Mouse (Mus musculus) A20 (cell line): ENCODE results near the gene Tmprss7.

Source experiments
- DNase-seq: peaks from one replicate; pipeline ENCODE4 v3.0.0-alpha.2; 2011; ENCODE audit warnings: low read depth, low spot score

Gene Tmprss7

DNA sequence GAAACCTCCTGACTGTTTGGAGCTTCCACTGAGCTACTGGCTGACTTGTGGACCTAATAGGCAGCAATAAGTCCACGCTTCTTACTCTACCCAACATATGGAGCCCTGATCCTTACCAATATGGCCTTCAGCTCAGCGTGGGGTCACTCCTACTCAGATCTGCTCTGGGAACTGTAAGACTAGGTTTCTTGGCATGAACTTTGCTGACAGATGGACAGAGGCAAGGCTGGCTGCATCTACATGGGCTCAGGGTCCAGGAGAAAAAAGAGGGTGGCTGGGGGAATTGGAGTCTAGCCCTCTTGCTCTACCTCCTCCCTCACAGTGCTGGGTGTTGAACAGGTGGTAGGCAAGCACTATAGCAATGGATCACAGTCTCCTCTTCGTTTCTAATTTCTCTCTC is 6.6 kb downstream of the Tmprss7 start:
- no peak for DNase-seq

DNA sequence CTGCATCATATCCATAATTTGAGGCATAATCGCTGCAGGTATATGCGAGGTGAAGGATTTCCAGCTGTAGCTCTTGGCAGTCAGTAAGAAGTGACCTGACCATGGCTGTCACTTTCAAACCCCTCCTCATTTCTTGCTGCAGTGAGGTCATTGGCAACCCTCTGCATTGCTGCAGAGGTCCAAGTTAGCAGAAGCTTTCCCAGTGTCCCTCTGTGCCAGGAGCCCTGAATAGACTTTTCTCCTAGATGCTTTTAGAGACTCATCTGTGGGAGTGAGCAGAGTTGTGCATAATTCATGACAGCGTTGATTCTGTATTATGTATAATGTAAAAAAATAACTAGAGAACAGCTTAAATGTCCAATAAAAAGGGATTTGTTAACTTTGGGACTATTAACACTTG is 8.2 kb downstream of the Tmprss7 start:
- DNase-seq: no peak

DNA sequence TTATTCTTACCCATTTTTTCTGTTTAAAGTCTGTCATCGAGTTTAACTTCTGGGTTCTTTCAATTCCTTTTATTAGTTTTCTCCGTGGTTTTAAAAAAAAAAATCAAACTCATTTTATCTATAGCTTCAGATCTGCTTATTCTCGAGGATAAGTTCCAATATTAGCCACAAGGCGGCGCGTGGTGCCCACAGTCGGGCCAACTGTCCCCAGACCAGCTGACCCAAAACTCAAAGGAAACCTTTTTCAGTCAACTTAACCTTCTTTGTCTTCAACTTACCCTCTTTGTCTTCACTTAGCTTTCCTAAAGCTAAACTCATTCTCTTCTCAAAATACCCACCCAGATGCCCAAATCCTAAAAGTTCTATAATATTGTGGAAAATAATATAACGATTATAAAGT is 8.6 kb downstream of the Tmprss7 start:
- peak; percentile 64 for DNase-seq

DNA sequence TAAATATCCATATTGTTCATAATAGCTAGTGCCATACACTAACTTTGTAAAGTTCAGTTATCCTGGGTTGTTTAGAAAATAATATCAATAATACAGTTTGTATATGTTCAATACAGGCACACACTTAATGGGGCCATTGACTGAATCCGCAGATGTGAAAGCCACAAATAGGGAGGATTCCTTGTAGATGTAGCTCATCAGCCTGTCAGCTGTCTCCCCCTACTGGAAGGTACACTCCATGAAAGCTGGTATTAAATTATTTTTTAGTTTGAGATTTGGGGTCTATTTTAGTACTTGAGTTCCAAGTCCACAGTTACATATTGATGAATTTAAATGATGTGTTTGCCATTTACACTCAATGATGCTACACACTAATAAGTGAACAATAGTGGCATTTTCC is 17.0 kb downstream of the Tmprss7 start:
- peak; percentile 56 for DNase-seq

DNA sequence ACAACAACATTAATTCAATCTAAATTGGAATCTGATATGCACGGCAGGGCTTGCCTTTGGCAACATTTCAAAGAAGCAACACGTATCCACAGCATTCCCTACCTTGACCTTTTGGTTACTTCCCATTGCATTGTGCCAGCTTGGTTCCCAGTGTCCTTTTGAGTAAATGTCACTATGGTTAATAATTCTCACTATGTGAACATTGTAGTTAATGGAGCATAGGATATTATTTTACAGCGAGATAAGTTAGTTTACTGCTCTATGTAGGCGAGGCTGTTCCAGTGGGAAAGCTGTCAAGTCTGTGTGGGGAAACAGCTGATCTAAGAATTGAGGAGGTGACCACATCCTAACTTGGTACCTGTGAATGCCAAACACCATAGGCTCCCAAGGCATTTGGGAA is 23.5 kb downstream of the Tmprss7 start:
- no peak for DNase-seq

DNA sequence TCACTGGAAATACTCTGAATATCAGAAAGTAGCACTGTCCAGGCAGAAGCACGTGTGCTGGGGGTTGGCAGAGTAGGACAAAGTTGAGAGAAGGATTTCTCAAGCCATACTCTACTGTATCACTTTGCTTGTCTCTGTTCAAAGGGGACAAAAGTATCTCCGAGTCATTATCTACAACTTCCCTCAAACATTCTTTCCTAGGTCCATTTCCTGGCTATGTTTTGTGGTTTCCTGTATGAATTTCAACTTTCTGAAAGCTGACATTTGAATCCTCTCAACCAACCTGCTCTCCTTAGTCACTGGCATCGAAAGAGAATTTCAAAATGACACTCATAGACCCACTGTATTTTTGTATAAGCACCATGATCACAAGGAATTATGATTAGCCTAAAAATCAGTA is 25.3 kb downstream of the Tmprss7 start:
- no peak for DNase-seq

DNA sequence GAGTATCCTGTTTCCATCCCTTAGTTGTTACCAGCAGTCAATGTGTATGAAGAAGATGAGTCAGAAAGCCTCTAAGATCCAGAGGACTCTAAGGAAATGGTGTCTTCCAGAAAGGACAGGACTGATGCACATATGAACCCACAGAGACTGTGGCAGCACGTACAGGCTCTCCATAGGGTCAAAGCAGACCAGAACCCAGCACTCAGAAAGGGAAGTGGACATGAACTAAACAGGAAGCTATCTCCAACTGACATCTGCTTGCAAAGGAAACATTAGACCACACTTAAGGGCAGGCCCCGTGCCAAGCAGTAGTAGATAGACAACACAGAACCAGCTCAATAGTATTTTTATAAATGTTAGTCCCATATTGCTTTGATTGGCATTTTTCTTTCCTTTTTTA is 27.3 kb downstream of the Tmprss7 start:
- peak; percentile 31 for DNase-seq

DNA sequence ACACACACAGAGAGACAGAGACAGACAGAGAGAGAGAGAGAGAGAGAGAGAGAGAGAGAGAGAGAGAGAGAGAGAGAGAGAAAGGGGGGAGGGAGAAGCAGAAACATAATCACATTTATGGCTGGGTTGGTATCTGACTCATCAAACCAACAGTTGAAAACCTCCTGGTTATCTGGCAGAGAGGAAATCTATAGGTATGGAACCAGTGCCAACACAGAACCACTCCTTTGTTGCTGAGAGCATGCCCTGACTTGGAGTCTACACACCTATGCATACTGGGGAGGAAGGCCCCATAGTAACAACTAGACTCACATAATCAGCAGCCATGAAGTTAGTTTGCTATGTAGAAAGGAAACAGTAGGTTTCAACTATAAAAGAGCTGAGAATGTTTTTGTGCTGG is 31.1 kb downstream of the Tmprss7 start:
- DNase-seq: no peak

DNA sequence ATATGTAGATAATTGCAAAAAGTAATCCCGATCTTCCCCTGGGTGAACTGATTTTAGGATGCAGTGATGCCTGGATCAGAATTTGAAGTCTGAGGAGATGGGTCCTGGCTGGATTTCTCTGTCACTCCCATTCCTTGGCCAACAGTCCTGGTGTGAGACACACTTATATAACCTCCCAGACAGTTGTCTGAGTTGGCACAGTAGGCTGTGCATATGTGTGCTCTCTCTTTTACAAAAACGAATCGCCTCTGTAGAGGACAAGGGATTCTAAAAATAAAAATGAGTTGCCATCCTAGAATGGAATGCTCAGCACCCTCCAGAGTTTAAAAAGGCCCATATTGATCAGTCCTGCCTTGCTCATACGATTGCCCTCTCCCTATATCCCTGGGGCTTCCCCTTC is 33.9 kb downstream of the Tmprss7 start:
- DNase-seq: no peak

DNA sequence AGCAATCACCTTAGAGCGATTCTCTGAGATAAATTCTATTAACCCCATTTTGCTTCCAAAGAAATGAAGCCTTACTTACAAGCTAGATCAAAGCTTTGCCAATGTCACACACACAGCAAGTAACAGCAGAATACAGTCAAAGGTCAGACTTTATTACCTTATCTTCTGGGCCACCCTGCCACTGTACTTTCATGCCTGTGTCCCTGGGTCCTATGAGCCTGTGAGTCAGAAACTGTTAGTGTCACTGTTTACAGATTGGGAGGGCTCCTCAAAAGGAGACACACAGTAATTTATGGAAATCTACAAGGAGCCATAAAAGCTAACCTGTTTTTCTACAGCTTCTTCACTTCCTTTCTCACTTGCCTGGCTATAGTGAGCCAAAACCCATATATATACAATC is 35.2 kb downstream of the Tmprss7 start:
- no peak for DNase-seq

DNA sequence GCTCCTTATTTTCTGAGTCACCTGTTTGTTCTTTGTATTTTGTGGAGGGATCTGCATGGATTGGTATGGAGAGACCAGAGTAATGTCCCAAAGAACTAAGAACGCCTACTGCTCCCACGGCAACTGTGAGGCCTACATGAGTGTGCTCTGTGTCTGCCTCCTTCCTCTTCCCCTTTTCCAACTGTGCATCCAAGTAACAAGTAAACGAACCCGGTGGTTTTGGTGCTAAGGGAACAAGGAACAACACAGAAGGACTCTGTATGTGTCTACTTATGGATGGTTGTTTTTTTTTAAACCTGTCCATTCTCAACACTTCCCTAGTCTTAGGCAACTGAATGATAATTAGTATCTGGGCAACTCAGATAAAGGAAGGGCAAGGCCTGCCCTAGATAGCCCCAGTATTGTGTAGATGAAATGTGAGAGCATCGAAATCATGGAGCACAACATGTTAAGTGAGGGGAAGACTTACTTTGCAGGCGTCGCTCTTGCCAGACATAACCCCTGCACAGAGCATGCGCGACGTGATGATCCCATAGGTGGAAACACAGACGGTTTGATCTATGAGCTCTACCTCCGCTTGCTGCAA is 35.8 kb downstream of the Tmprss7 start:
- DNase-seq: no peak

DNA sequence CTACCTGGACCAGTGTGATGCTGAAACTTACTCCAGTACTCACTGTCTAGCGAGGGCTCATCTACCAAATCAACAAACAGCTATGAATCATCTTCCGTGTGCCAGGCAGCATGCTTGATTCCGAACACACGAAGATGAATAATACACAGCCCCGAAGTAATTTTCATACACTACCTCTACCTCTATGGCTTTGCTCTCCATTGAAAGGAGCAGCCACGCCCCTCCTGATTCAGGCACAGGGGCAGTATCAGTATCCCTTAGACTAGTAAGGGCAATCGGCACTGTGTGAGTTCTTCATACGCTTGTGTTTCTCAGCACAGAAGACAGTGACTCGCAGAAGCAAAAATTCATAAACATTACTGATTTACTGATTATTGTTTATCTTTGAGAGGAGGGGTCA is 39.0 kb downstream of the Tmprss7 start:
- no peak for DNase-seq

DNA sequence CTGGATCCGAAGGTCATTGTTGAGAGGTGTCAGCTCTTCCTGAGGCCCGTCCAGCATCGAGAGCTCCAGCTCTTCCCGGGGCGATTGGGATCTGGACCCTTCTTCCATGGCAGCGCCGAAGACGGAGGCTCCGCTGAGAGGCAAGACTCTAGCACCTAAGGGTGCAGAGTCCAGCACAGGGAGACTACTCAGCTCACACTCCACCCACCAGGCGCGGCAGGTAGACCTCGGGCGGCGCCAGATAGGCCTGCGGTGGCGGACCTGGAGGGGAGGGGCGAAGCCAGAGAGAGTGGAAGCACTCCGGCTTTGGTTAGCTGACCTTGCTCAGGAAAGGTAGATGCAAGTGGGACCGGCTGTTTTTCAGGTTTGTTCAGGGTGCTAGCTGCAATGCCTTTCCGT is 39.5 kb downstream of the Tmprss7 start, which contains the start of gene BC016579:
Gene BC016579 (minus strand): TSS at position 135 of the 399 bp plus-strand sequence.
- no peak for DNase-seq

DNA sequence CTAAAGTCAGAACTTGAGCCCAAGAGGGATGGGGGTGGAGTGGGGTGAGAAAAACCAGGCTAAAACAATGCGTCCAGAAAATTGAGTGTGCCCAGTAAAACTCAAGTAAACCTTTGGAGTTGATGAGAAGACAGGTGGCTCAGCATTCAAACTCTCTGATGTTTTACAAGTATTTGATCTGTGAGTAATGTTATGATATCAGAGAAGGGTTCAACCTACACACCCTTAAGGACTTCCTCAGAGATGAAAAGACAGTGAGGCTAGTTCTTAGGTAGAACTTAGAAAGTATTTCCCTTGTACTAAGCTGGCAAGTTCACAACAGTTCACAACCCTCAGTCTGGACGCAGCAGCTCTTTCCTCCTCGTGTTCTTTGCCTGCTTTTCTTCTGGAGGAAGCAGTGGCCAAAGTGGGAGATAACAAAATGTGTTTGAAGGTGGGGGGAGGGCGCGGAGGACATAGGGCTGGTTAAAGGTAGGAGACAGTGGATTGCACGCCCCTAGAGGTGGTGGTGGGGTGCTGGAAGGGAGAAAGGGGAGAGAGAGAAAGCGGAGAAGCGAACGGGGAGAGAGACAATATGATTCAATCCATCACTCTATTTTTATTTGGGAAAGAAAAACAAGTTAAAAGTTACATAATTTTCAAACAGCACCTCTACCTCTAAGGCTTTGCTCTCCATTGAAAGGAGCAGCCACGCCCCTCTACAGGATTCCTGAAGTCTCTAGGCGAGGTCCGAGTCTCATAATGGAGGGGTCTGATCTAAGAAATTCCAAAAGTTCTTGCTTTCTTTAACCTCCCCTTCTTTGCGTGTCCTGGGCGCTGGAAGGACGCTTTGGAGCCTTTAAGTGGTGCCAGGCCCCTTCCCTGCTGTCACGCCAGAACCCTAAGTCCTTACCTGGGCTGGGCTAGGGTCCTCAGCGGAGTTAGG is 40.2 kb downstream of the Tmprss7 start:
- DNase-seq: no peak

DNA sequence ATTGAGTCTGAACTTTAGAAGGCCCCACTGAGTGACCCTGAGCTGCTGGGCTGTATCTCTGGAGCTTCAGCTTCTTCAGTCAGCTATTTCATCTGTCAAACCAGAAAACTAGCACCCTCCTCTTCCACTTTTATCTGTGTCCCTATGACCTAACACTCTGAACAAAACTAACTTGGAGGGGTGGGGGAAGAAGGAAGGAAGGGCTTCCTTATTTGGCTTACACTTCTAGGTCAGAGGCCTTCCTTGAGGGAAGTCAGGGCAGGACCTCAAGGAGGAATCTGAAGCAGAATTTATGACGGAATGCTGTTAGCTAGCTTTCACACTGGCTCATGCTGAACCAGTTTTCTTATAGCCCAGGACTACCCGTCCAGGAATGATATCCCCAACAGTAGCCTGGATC is 42.0 kb downstream of the Tmprss7 start:
- no peak for DNase-seq

DNA sequence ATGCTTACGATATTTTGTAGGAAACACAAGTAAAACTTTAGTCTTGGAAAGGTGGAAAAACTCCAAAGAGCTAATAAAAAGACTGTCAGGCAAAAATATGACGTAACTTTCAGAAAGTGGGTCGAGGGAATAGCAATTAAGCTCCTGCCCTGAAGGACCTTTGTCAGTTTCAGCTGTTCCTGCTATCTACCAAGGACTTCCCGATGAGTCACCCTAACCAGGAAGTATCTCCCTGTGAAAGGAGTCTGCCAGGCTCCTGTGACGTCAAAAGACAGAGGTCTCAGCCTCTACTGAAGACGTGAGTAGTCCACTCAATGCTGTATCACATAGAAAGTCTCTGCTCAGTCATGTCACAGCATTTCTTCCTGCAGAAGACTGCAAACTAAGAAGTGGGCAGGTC is 49.1 kb downstream of the Tmprss7 start:
- no peak for DNase-seq

DNA sequence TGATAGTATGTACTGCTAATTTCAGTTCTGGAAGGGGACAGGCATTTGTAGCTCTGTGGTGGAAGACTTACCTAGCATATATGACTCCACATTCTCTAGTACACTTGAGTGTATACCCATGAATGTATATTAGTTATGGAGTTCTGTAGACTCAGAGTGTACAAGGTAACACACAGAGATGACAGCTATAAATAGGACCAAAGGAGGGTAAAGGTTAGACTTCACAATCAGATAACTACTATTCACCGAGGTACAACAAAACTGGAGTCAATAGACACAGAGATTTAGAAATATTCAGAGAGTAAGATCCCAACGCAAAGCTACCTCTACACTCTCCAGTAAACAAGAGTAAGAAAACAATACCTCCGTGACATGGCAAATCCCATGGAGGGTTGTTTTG is 49.5 kb downstream of the Tmprss7 start:
- DNase-seq: no peak

DNA sequence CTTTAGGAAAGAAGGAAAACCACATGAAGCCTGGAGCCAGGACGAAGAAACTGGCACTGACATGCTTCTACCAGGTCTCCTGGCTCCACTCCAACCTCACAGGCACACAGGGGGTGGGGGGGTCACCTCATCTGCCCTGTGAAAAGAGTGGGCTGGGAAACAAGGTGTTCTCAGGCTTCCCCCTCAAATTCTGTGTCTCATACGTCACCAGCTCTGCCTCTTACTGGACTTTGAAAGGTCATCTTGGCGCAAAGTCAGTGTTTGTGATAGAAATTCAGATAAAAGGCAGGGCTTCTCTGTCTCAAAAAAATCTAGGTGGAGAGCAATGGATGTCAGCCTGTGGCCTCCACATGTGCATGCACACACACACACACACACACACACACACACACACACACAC is 52.2 kb downstream of the Tmprss7 start:
- DNase-seq: no peak

DNA sequence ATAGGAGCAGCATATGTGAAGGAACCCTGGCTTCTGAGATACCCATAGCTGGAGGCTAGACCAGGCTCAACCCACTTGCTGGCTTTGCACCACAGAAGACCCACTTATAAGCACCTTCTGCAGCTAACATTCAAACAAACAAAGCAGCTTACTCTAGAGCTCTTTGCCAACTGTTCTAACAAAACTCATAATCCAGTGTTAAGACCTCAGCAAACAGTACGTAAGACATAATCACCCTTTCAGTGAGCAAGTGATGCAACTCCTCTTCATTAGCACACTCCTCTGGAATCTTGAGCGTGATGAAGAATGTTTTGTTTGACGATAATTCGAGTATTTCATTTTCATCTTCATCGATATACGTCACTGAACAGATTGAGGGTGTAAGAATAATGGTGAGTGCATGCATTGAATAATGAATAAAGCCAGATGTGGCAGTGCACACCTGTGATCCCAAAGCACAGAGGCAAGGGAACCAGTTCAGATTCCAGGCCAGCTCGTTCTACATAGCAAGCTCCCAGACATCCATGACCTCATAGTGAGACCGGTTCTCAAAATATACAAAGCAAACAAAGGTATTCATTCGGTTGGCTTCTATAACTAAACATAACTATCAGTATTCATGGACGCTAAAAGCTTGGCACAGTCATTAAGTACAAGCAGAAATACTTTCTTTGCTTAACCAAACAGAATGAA is 53.2 kb downstream of the Tmprss7 start:
- DNase-seq: no peak

DNA sequence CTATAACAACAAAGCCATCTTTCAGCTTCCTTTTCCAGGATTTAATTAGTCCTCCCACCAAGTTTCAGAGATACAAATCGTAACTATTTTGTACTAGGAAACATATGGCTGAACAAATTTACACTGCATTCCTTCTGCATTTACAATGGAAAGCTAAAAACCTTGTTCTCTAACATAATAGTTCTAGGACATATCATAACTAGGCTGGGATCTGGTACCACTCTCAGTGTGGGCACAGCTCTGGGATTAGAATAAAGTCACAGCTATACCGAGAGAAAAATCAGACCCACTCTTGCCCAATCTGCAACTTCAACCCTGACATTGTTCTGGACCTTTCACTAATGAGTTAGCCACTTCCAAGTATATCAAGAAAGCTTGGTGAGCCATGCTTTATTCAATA is 57.6 kb downstream of the Tmprss7 start:
- DNase-seq: no peak

DNA sequence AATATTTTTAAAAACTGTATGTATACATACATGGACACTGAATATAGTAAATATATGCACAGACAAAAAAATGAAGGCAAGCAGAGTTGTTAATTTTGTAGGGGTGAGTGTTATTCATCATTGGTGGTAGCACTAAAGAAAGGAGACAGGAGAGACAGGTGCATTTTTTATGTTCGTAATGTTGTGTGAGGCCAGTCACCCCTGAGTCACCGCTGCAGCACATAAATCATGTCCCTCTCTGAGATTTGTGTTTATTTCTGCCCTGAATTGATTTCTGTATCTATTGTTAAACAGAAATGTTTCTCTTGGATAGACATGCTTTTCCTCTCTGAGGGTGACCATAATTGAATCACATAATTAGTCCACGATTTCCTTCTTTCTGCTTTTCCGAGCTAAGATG is 61.0 kb downstream of the Tmprss7 start:
- DNase-seq: no peak

DNA sequence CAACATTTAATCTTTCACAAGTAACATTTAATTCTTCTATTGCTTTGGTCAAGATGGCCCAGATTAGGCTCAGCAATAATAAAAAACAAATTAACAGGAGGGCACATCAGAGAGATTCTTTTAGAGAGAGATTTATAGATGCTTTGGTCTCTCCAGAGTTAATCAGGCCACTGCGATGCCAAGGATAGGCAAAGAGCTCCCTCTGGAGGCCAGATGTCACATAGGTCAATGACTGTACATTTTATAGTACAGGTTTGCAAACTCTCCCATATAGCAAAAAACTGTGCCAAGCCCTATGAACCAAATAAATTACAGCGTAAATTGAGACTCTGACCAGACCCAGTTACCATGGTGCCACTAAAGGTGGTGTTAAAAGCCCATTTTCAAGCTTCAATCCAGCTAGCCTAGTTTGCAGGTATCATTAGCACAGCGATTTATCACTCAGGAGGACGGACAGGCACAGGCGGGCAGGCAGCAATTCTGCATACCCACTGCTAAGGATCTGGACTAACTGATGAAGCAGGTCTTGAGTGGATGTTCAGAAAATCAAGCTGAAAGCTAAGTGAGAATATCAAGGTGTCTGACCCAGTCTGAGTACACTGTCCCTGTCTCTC is 63.0 kb downstream of the Tmprss7 start:
- peak; percentile 78 for DNase-seq
